Mouse (Mus musculus) small intestine, adult 2 months (tissue): ENCODE measurements around the gene Nos1.

Experiments
- CTCF ChIP-seq: fragments of 200-500 bp; IDR thresholded peaks from 2 replicates; pipeline ENCODE4 v1.5.1; 2012; ENCODE audit warnings: low read depth, mild to moderate bottlenecking, control low read depth, inconsistent platforms, low read length, moderate library complexity, mixed read lengths; ENCODE audit not compliant: insufficient replicate concordance, insufficient read length; ENCODE audit errors: extremely low read depth
- POLR2A ChIP-seq: fragments of 200-500 bp; IDR thresholded peaks from 2 replicates; pipeline ENCODE4 v1.6.1; 2012; ENCODE audit warnings: low read depth, mild to moderate bottlenecking, control low read depth, inconsistent platforms, low read length, moderate library complexity

DNA sequence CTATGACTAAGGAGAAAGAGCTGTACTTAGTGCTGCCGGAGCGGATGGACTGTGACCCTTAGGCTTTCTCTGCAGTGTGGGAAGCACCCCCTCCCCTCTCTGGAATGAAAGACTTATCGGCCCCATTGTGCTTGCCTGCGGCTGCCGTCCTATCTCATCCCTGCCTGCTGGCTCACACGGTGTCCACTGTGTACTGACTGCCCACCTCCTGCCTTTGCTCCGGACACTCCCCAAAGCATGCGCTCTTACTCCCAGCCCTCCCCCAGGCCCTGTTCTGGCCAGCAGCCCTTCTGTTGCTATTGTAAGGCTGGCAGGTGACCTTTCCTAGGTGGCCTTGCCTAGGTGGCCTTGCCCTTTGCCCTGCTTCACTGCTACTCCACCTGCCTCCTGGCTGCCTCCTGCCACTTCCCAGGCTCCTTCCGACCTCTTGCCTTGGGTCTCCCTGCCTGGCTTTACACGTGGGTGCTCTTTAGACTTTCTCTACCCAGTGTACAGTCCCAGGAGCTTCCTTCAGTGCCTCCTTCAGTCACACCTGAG is 216.7 kb downstream of the Nos1 start:
- no peak for TF ChIP-seq CTCF
- 0 out of 2 replicates have a peak, but pooled peaks have one; percentile 22 for TF ChIP-seq POLR2A
